Mouse (Mus musculus): ENCODE measurements around the gene Myo5a.

GRCm38 (mm10) chr9:75023150-75023894 lies 47.5 kb upstream of the Myo5a start:
- TF ChIP-seq CTCF (IDR thresholded peaks at IDR 0.05; ENCODE audit: control insufficient read depth, insufficient read depth, low read length) (no peak), POLR2A (IDR thresholded peaks at IDR 0.05; ENCODE audit: borderline replicate concordance, control insufficient read depth, low read depth, low read length) (no peak)

Data from bone marrow, adult 2 months (tissue).